Mouse (Mus musculus): ENCODE measurements around the gene Mlycd. TPM values are rescaled to one million over a fixed set of nuclear protein-coding genes. Genes with fewer than 3 reads are reported as not detected.
"Not testable (repeated sequence)": the region's sequence is repeated elsewhere in the genome, so short reads cannot be mapped to it uniquely, and the experiment has no call there.

Gene Mlycd
- 12.5 and 14.7 TPM in 2 replicates for polyA plus RNA-seq (2016; fragmentation: Nextera tagmentation; extraction: Ambion mirVana)

GRCm38 (mm10) chr8:119394524-119395026 lies at the start of gene Mlycd:
TSS of gene Mlycd (plus strand) at chr8:119394878.
- H3K27ac ChIP-seq: peak within 1 kb of the TSS; percentile 61
- H3K9me3 ChIP-seq: no peaks in the 10 kb centered on the region
- peak; percentile 92 for ATAC-seq (ENCODE audit: insufficient number of reproducible peaks, insufficient read depth, low FRiP score, low TSS enrichment)
- H3K4me1 ChIP-seq: peaks cover 6% of the 10 kb centered on the region
- H3K9ac ChIP-seq: peak within 1 kb of the TSS; percentile 79
- H3K36me3 ChIP-seq: 0 out of 2 replicates have a peak, but pooled peaks cover 6% of the 10 kb centered on the region
- WGBS: 2% methylated on average over 42 of the region's 44 CpGs
- H3K4me3 ChIP-seq: peak within 1 kb of the TSS; percentile 91
- H3K4me2 ChIP-seq (replicated peaks): peak within 1 kb of the TSS; percentile 97
- H3K27me3 ChIP-seq: no peaks in the 10 kb centered on the region

- H3K27ac ChIP-seq: no peak overlapping the region
- peak overlapping the region; percentile 90 for H3K9ac ChIP-seq
- H3K27me3 ChIP-seq: no peaks in the 10 kb centered on the region
- peaks cover 8% of the 10 kb centered on the region for H3K4me1 ChIP-seq
- peaks cover 38% of the 10 kb centered on the region for H3K36me3 ChIP-seq
- H3K4me3 ChIP-seq: peak overlapping the region; percentile 95
- peak overlapping the region; percentile 66 for H3K4me2 ChIP-seq (replicated peaks)
- H3K9me3 ChIP-seq: no peaks in the 10 kb centered on the region
- 52% methylated on average over 22 of the region's 22 CpGs for WGBS
- 0 out of 2 replicates have a peak, but pooled peaks have one; percentile 13 for ATAC-seq (ENCODE audit: insufficient number of reproducible peaks, insufficient read depth, low FRiP score, low TSS enrichment)
Measured at GRCm38 (mm10) chr8:119345029-119345682, 49.5 kb upstream of the Mlycd start.

GRCm38 (mm10) chr8:119345683-119346075 lies 49.0 kb upstream of the Mlycd start:
- H3K4me2 ChIP-seq (replicated peaks): peak overlapping the region; percentile 66
- H3K9me3 ChIP-seq: no peaks in the 10 kb centered on the region
- no peak overlapping the region for H3K27ac ChIP-seq
- no peak for ATAC-seq (ENCODE audit: insufficient number of reproducible peaks, insufficient read depth, low FRiP score, low TSS enrichment)
- 0 out of 2 replicates have a peak overlapping the region, but pooled peaks have one; percentile 95 for H3K4me3 ChIP-seq
- 82% methylated on average over 15 of the region's 15 CpGs for WGBS
- H3K9ac ChIP-seq: no peak overlapping the region; the same call in 1 of the 2 replicates
- peaks cover 8% of the 10 kb centered on the region for H3K4me1 ChIP-seq
- no peaks in the 10 kb centered on the region for H3K27me3 ChIP-seq
- H3K36me3 ChIP-seq: peaks cover 43% of the 10 kb centered on the region

- H3K9me3 ChIP-seq: no peaks in the 10 kb centered on the region
- no peaks in the 10 kb centered on the region for H3K4me1 ChIP-seq
- no peak overlapping the region for H3K4me3 ChIP-seq
- H3K27me3 ChIP-seq: no peaks in the 10 kb centered on the region
- 92% methylated on average over 19 of the region's 19 CpGs for WGBS
- no peak overlapping the region for H3K4me2 ChIP-seq (replicated peaks)
- H3K9ac ChIP-seq: no peak overlapping the region
- H3K27ac ChIP-seq: no peak overlapping the region
- no peak for ATAC-seq (ENCODE audit: insufficient number of reproducible peaks, insufficient read depth, low FRiP score, low TSS enrichment)
- H3K36me3 ChIP-seq: peaks cover 38% of the 10 kb centered on the region
Measured at GRCm38 (mm10) chr8:119351647-119352046, 43.0 kb upstream of the Mlycd start.

GRCm38 (mm10) chr8:119352977-119353658 lies 41.6 kb upstream of the Mlycd start:
- H3K4me3 ChIP-seq: no peak overlapping the region
- no peaks in the 10 kb centered on the region for H3K27me3 ChIP-seq
- no peaks in the 10 kb centered on the region for H3K9me3 ChIP-seq
- peaks cover 23% of the 10 kb centered on the region for H3K36me3 ChIP-seq
- H3K9ac ChIP-seq: no peak overlapping the region
- H3K4me1 ChIP-seq: peaks cover 5% of the 10 kb centered on the region; the same call in 1 of the 2 replicates
- 84% methylated on average over 10 of the region's 10 CpGs for WGBS
- no peak for ATAC-seq (ENCODE audit: insufficient number of reproducible peaks, insufficient read depth, low FRiP score, low TSS enrichment)
- H3K4me2 ChIP-seq (replicated peaks): no peak overlapping the region
- H3K27ac ChIP-seq: no peak overlapping the region

- Histone ChIP-seq H3K27me3 (no peaks in the 10 kb centered on the region), H3K9ac (no peak overlapping the region), H3K4me1 (peaks cover 10% of the 10 kb centered on the region), H3K36me3 (peaks cover 18% of the 10 kb centered on the region), H3K27ac (no peak overlapping the region), H3K4me3 (no peak overlapping the region), H3K4me2 (replicated peaks) (no peak overlapping the region), H3K9me3 (no peaks in the 10 kb centered on the region)
- ATAC-seq (ENCODE audit: insufficient number of reproducible peaks, insufficient read depth, low FRiP score, low TSS enrichment): no peak
- WGBS: 89% methylated on average over 6 of the region's 6 CpGs
Measured at GRCm38 (mm10) chr8:119353659-119354023, 41.0 kb upstream of the Mlycd start.

GRCm38 (mm10) chr8:119356631-119357030 lies 38.0 kb upstream of the Mlycd start:
- not testable (repeated sequence) for H3K4me2 ChIP-seq (replicated peaks); H3K9me3 ChIP-seq; ATAC-seq (ENCODE audit: insufficient number of reproducible peaks, insufficient read depth, low FRiP score, low TSS enrichment); H3K9ac ChIP-seq; H3K27me3 ChIP-seq; H3K27ac ChIP-seq; H3K36me3 ChIP-seq; H3K4me3 ChIP-seq
- peaks cover 16% of the 10 kb centered on the region for H3K4me1 ChIP-seq
- WGBS: 63% methylated on average over 5 of the region's 5 CpGs

- 39% methylated on average over 7 of the region's 7 CpGs for WGBS
- ATAC-seq (ENCODE audit: insufficient number of reproducible peaks, insufficient read depth, low FRiP score, low TSS enrichment): peak; percentile 52
- no peaks in the 10 kb centered on the region for H3K9me3 ChIP-seq
- H3K36me3 ChIP-seq: no peaks in the 10 kb centered on the region
- no peak overlapping the region for H3K9ac ChIP-seq
- peak overlapping the region; percentile 72 for H3K27ac ChIP-seq
- peaks cover 16% of the 10 kb centered on the region for H3K4me1 ChIP-seq
- no peak overlapping the region for H3K4me3 ChIP-seq
- no peak overlapping the region for H3K4me2 ChIP-seq (replicated peaks)
- H3K27me3 ChIP-seq: no peaks in the 10 kb centered on the region
Measured at GRCm38 (mm10) chr8:119358175-119358574, 36.5 kb upstream of the Mlycd start.

- Histone ChIP-seq H3K4me2 (replicated peaks) (no peak overlapping the region), H3K27me3 (no peaks in the 10 kb centered on the region), H3K9me3 (no peaks in the 10 kb centered on the region), H3K4me3 (no peak overlapping the region), H3K36me3 (no peaks in the 10 kb centered on the region), H3K9ac (no peak overlapping the region), H3K27ac (peak overlapping the region; percentile 72), H3K4me1 (peaks cover 16% of the 10 kb centered on the region)
- ATAC-seq (ENCODE audit: insufficient number of reproducible peaks, insufficient read depth, low FRiP score, low TSS enrichment): 0 out of 2 replicates have a peak, but pooled peaks have one; percentile 8
- 37% methylated on average over 14 of the region's 14 CpGs for WGBS
Measured at GRCm38 (mm10) chr8:119358836-119359235, 35.8 kb upstream of the Mlycd start.

- Histone ChIP-seq H3K36me3 (no peaks in the 10 kb centered on the region), H3K27ac (no peak overlapping the region), H3K4me2 (replicated peaks) (no peak overlapping the region), H3K9me3 (no peaks in the 10 kb centered on the region), H3K27me3 (no peaks in the 10 kb centered on the region), H3K4me1 (peaks cover 16% of the 10 kb centered on the region), H3K9ac (no peak overlapping the region), H3K4me3 (no peak overlapping the region)
- WGBS: 47% methylated on average over 8 of the region's 8 CpGs
- no peak for ATAC-seq (ENCODE audit: insufficient number of reproducible peaks, insufficient read depth, low FRiP score, low TSS enrichment)
Measured at GRCm38 (mm10) chr8:119360686-119361295, 33.9 kb upstream of the Mlycd start.

- WGBS: 83% methylated on average over 9 of the region's 9 CpGs
- H3K9me3 ChIP-seq; H3K4me1 ChIP-seq; H3K36me3 ChIP-seq; ATAC-seq (ENCODE audit: insufficient number of reproducible peaks, insufficient read depth, low FRiP score, low TSS enrichment); H3K4me3 ChIP-seq; H3K27me3 ChIP-seq; H3K9ac ChIP-seq; H3K4me2 ChIP-seq (replicated peaks); H3K27ac ChIP-seq: not testable (repeated sequence)
Measured at GRCm38 (mm10) chr8:119374716-119375115, 20.0 kb upstream of the Mlycd start.

All from embryonic facial prominence, embryonic 12.5 days (tissue).